Mouse (Mus musculus) embryo, embryonic 11.5 days (tissue): ENCODE data around the gene Fbxw11.

Experiments
- DNase-seq: peaks from one replicate; pipeline ENCODE4 v3.0.0-alpha.2; 2012; ENCODE audit warnings: low read depth, low spot score

Gene Fbxw11

DNA sequence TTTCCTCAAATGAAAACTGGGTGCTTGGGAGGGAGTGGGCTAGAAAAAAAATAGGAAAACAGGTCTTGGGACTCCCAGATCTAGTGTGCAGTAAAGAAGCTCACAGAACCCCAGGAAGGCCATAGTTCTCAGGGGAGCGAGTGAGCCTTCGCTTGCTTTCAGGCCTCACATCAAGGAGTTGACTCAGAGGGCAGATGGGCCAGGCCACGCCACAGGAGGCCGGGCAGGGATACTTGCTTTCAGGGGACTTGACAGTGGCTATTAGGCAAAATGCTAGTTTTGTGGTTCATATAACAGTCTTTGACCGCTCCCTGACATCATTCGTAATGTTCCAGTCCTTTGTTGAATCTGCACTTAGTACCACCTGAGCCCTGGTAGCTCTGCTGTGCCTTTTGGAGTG lies 18.6 kb upstream of the Fbxw11 start:
- no peak for DNase-seq

DNA sequence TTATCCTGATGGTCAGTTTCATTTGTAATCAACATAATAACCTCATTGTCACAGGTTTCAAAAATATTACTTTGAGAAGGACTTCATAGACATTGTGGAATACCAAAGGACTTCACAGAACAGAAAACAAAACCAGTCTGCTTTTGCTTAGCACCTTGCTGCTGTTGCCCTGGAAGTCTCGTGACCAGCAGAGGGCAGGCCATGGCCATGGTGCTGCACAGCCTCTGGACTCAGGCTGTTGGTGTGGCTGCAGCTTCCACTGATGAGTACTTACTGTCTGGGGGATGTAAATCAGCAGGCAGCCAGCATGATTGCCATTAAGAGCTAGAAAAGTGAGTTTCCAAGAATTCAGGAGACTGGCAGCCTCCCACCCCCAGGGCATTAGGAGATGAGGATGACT lies 16.8 kb upstream of the Fbxw11 start:
- no peak for DNase-seq

DNA sequence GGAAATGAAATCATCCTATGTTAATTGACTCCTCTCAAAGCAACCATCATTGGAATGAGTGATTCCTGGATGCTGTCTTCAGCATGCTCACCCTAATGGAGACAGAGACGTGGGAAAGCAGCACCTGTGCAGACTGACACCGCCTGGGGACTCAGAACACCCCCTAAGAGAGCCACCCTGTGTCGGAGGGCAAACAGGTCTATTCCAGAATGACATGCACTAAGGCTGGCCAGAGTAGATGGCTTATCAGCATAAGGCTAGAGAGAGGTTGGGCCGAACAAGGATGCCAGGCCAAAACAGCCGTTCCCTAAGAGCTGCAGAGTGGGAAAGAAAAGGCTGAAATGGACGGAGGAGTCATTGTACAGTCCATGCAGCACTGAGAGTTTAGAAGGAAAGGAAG lies 16.4 kb upstream of the Fbxw11 start:
- no peak for DNase-seq

DNA sequence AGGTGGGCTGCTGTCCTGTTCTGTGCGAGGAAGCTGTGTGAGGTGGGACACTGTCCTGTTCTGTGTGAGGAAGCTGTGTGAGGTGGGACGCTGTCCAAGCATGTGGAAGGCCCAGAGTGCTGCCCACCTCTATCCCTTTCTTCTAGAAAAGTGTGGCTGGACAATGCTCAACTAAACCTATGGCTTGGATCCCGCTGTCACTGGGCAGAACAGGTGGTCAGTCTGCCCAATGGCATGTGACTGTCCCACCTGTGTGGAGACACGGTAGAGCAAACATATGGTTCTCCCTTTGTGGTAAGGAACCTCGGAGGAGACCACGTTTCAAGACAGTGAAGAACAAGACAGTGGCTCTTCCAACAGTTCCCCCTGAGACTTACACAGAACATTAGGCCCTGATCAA lies 14.6 kb upstream of the Fbxw11 start:
- no peak for DNase-seq

DNA sequence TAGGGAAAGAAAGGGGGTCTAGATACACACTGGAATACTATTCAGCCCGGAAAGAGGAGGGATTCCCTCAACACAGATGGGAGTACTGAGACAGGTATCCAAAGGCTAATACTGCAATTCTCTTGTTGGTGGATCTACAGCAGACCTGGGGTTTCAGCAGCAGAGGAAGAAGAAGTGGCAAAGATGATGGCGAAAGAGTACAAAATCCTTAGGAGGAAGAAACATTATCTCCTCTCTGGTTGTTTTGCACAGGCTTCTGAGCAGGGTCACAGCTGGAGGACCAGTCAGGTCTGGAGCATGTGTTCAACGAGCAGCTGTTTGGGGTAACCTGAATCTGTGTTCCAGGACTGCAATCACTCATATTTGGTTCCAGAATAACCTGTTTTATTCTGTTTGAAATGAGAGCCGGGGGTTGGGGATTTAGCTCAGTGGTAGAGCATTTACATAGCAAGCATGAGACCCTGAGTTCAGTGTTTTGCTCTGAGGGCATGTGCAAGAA lies 12.8 kb upstream of the Fbxw11 start:
- no peak for DNase-seq

DNA sequence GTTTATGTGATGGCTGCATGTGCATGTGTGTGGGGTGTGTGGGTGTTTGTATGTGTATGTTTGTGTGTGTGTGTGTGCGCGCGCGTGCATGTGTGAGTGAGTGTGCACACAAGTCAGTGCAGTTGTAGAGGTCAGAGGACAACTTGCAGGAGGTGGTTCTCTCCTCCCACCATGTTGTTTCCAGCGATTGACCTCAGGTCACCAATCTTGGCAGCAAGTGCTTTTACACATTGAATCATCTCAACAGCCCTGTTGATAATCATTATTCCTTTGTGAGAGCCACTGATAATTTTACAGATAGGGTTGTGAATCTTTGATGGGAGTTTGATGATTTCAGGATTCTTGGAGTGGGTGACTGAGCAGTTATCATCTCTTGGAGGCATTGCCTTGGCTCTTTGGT lies 9.9 kb upstream of the Fbxw11 start:
- DNase-seq = no peak

DNA sequence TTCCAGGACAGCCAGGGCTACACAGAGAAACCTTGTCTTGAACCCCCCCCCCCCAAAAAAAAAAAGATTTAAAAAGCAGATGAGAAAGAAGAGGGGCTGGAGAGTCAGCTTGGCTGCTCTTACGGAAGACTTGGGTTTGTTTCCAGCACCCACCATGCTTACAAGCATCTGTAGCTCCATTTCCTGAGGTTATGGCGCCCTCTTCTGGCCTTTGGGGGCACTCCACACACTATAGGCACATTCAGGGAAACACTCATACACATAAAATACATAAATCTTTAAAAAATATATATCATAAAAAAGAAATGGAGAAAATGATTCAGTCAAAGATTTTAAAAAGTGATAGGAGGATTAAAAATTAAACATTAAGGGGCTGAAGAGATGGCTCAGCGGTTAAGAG lies 9.0 kb upstream of the Fbxw11 start:
- DNase-seq = no peak

DNA sequence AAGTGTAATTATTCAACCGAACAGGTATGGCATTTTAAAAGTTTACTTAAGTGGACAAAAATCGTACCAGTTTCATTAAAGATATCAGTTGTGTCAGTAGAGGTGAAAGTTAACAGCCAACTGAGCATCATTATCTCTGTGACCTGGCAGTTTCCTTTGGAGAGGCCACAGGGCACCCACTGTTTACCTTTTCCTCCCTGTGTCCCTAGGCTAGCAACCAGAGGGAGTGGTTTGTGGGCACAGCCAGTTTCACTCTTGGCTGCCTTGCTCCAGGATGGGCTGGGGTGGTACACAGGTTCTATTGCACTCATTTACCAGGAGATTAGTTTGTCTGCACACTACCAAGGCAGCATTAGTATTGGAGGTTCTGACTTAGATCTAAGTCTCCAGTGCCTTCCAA lies 8.4 kb upstream of the Fbxw11 start:
- no peak for DNase-seq

DNA sequence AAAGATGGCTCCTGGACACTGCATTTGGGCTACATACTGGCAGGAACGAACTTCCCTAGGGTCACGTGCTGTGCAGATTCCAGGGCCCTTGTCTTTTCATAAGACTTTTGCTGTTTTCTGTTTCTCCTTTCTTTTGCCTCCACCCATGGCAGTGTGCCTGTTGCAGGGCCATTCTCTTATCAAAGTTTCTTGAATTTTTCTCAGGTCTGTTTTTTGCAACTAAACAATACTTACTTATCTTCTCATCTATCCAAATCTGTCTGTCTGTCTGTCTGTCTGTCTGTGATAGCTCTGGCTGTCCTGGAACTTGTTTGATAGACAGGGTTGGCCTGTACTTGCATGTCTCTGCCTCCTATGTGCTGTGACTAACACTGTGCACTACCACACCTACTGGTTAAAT lies 7.7 kb upstream of the Fbxw11 start:
- no peak for DNase-seq

DNA sequence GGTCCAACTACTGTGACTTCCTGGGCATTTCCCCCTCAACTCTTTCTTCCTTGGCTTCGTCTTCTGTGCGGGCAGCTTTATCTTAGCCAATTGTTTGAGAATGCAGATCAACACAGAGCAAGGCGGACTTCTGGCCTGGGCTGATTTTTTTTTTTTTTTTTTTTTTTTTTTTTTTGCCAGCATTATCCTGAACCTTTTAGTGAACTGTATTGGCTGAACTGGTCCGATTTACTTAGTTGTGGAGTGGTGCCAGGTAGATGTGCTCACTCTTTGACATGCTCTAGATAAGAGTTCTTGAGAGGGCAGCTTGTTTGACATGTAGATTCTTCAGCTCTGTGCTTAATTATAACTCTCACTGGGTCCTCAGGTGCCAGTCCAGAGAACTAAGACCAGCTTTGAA lies 6.2 kb upstream of the Fbxw11 start:
- no peak for DNase-seq

DNA sequence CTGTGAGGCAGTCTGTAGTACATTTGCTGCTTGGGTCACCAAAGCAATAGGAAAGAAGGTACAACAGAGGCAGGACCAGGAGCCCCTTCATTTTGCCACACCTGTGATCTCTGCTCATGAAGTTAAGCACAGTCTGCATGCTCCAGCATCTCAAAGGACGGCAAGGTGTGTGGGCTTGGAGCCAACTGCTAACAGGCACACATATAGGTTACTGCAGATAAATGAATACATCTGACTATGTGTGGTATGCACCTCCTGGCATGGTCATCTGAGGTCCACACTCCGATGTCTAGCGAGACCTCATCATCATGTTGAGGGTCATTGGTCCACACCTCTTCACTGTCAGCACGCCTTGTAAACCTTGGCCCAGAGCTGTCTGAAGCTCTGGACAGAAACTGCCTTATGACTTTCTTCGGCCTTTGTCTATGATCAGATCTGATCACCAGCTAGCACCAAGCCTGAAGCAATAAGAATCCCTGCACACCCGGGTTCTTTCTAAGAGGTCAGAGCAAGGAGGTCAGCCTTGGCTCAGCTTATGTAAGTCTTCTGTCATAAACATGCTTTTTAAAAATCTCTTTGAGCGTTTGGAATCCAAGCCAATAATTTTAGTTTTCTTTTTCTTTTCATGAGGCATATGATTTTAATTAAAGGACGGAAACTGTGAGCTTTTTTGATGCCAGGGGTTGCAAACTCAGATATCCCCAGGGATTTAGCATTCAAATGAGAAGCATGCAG lies 3.8 kb upstream of the Fbxw11 start:
- no peak for DNase-seq

DNA sequence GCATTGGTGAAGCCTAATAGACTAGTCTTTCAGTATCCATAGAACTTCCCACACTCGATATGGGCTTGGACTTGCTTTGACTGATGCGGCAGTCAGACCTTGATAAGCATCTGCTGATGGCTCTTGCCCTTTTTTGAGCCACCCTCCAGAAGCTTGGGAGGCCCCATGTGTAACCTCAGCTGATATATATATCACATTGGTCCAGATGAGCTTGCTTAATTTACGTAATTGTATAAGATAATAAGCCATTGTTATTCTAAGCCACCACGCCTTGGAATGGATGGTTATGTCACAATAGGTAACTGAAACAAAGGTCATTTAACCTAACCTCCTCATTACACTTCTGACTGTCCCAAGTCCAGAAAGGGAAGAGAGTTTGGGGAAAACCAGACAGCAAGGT lies 1.9 kb upstream of the Fbxw11 start:
- DNase-seq = no peak

DNA sequence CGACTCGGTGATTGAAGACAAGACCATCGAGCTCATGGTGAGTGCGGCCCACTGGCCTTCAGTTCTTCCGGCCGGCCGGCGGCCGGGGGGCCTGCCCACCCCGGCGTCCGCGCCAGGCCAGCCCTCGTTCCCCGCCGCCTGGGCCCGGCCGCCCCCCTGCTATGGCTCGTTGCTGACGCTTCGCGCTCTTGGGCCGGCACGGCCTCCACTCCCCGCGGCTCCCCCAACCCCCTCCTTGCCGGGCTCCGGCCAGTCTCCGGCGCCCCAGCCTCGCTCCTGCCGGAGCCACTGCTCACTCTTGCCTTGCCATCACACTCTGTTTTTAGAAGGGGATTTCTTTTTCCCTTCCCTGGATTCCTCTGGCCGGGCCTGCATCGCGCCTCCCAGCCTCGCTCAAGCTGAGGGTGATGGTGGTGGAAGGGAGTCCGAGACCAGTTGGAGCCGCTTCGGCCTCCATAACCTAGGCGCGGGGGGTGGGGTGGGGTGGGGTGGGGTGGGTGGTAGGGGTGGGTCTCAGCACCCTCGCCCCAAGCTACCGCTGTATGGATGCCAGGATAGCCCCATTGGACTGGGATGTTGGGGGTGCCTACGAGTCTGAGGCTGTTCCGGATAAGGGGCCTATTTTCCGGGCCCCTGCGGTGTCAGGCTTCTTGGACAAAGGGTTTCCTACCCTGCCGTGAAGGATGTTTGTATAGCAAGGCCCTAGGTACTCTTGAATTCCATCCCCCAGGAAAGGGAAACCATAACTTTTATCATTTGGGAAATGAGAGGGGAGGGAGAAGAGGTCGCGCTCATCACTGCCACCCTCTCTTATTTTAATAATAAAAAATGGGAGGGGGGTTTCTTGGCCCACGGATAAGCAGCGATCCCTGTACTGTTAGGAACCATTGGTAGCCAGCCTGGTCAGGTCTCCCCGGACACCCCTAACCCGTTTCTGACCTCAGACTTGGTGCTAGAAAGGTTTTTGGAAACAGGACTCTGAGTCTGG lies 669 bp downstream of the Fbxw11 start:
- DNase-seq = no peak

DNA sequence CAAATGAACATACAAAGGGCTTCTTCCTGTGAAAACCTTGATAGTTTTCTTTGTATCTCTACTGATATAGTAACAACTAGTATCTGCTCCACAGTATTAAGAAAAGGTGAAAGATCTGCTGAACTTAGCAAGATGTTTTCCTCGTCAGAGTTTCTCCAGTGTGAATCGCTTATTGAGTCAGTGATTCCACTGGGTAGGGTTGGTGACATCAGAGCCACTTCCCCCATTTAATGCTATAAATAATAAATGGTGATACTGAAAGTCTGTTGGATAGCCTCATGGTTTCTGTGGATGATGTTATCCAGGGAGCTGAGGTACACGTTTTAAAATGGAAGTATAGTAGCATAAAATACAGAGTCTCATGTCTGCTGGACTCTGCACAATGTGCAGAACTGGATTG lies 1.5 kb downstream of the Fbxw11 start:
- no peak for DNase-seq

DNA sequence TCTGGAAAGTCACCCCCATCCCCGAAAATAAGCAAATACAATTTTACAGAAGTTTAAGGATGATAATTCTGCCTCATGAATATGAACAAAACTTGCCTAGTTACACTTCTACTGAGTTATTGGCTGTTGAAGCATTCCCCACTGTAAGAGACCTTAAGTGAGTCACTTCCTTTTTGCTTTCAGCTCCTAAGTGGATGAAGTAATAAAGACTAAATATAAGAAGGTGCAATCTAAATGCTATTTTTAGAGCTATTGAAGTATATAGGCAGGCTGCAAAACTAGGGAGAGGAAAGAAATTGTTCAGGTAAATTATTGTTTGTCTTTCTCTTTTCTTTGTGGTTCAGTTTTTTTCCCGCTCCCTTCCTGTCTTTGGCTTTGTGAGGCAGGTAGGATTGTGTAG lies 4.7 kb downstream of the Fbxw11 start:
- DNase-seq = no peak

DNA sequence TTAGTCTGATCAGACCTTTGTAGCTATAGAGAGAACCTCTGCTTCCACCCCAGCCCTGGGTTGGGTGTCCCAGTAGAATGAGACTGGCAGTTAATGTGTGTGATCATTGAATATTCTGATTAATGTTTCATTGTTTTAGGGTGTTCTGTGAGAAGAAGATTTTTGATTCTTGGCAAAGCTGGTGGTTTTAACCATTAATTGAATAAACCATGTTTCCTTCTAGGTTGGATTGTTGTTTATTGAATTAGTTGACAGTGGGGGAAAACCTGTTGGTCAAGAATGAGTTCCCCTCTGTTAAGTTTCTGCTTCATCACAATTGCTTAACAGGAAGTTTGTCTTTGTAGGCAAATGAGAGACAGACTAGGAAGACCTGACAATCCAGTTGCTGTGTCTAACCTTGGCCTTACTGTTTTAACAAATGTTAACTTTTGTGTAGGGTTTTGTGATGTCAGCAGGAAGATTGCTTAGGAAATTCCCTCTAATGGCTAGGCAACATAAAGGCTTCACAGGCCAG lies 7.8 kb downstream of the Fbxw11 start:
- DNase-seq = no peak

DNA sequence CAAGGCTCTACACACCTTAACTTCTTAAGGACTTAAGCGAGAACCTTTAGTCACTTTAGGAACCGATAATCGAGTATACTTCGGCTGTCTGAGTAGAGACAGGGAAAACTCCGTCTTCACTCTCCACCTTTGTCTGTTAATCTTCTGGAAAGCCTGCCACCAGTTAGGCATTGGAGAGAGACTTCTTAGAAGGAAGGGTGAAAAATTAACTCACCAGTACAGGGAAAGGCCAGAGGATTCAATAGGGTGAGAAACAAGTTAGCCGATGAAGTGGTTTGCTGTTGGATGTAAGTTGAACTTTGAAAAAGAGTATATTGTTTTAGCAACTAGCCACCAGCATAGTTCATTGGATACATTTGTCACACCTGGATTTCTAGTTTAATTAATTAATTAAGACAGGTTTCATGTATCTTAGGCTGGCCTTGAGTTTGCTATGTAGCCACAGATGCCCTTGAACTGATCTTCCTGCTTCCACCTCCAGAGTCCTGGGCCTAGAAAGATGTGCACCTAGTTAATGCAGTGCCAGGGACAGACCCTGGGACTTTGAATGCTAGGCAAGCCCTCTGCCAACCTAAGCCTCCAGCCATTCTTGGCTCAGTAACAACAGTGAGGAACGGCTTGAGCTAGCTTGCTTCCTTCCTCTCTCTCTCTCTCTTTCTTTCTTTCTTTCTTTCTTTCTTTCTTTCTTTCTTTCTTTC lies 8.5 kb downstream of the Fbxw11 start:
- no peak for DNase-seq

DNA sequence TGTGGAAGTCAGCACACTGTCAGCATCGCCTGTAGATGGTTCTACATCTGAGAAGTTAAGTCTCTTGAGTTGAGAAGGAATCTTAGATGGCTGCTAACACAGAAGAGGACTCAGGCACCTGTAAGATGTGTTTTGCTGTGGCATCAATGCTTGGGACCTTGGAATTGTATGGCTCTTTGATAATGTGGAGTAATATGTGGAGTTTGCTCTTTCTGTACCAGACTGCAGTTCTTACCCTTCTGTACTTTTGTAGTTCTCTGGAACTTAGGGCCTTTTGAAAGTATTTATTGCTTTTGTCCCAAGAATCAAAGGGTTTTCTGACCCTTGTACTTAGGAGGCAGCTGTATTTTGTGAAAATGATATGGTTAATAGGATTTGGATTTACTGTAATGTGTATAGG lies 9.2 kb downstream of the Fbxw11 start:
- DNase-seq = no peak

DNA sequence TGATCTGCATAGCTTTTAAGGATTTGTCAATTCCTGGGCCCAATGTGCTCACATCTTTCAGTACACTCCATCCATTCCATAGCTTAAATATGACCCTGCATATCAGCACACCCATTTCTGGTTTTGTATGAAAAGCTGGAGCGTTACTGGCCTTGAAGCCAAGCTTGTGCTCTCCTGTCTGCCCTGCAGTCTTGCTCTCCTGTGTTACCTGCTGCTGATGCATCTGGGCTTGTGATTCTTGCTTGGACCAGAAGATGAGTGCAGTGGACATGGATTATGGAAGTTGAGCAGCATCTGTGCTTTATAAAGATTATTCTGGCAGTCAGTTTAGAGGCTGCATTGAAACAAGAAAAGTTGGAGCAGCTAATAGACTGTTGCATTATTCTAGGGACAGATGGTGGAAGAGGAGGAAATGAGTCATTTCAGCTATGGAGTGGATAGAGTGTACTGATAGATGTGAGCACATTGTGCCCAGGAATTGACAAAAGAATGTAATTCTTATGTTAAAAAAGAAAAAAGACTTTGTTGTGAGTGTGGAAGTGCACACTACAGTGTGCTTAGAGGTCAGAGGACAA lies 19.6 kb downstream of the Fbxw11 start:
- DNase-seq = no peak

DNA sequence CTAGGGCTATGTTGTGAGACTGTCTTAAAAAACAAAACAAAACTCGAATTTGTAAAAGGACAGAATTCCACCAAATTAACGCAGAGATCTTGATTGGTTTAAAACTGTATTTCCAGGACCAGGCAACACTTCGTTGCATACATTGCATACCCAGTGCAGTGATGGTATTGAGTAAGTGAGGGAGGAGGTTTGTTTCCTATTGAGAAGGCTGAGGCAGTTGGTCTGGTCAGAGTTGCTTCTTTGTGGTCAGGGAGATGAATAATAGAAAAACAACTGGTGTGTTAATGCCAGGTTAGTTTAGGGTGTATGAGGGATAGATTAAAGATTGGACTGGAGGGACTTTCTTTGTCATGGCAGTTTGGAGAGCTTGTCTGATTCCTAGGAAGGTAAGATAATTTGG lies 23.1 kb downstream of the Fbxw11 start:
- DNase-seq = no peak

DNA sequence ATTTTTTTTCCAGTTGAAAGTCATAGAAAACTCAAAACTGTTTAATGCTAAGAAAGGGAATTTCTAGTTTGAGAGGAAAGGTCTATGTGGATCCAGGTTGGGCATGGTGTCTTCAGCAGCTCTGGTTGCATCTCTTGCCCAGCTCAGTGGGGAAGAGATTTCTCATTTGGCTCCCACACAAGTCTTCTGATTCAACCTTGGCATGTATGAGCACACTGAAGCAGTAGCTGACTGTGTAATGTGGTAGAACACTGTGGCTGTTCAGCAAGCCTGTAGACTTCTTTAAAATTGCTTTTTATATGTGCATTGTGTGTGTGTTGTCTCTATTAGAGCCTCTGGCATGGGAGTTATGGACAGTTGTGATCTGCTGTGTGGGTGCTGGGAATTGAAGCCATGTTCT lies 24.5 kb downstream of the Fbxw11 start:
- no peak for DNase-seq

DNA sequence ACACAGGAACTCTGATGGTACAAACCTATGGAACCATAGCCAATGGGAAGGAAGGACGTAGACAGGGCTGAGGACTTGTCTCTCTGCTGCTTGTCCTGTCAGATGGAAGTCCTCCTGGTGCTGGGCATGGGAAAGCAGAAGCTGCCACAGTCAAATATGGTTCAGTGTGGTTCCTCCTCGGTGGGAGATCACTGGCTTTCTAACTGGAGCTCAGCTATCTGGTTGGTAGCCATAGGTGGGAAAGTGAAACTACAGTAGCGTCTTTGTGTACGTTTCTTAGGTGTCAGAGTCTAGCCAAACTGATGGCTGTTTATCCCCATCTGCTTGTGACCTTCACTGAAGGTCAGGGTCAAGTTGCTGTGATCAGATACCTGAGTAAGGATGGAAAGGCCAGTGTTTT lies 29.0 kb downstream of the Fbxw11 start:
- DNase-seq = no peak
